Comparison of ENCODE assay signal across 10 mouse cellular contexts in the genomic region with DNA sequence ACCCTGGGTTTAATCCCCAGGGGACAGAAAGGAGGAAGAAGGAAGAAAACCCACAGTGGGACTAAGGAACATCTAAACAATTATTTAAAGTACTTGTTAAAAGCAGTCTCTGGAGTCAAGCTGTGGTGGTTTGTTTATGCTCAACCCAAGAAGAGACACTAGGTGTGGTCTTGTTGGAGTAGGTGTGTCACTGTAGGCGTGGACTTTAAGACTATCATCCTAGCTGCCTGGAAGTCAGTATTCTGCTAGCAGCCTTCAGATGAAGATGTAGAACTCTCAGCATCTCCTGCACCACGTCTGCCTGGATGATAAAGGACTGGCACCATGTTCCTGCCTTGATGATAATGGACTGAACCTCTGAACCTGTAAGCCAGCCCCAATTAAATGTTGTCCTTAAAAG. TPM values are rescaled to one million over a fixed set of nuclear protein-coding genes. Genes with fewer than 3 reads are reported as not detected.
DNase-seq lines count a peak whose midpoint lies in the region; ATAC-seq and TF ChIP-seq lines count a peak whose summit lies in the region.
"Not testable (repeated sequence)": the region's sequence is repeated elsewhere in the genome, so short reads cannot be mapped to it uniquely, and the experiment has no call there.
"Had no signal": no experiment of that assay in that cellular context is flagged by ENCODE, and none has a peak within 500 bp of the region (broad histone marks: within the 10 kb centered on the region; RNA-seq: fewer than 3 reads in every experiment).

No protein-coding gene starts in this region.

- H3K27ac ChIP-seq in CH12.LX (ENCODE audit: insufficient read depth, low read depth); bone marrow, adult 2 months (ENCODE audit: control insufficient read depth, insufficient read depth, low read depth, low read length, poor library complexity): not testable (repeated sequence)
- H3K27ac ChIP-seq in heart, embryonic 13.5 days (replicated peaks): peak overlapping the region; percentile 39; the same call in 1 of the 2 replicates
- H3K27ac ChIP-seq in liver, embryonic 13.5 days: peak overlapping the region; percentile 94

- DNase-seq in CH12.LX (ENCODE audit: extremely low read depth): peak; percentile 47
- DNase-seq in liver, embryonic 13.5 days: peak; percentile 67
- DNase-seq in spleen, postnatal 14 days (ENCODE audit: low spot score in 2 of 2): peak; percentile 18 to 31

- H3K9ac ChIP-seq in CH12.LX (ENCODE audit: insufficient read depth, low read depth); heart, embryonic 13.5 days: not testable (repeated sequence)
- peak overlapping the region; percentile 62 for H3K9ac ChIP-seq in liver, embryonic 13.5 days

- not testable (repeated sequence) for TF ChIP-seq RAD21 in CH12.LX (IDR thresholded peaks at IDR 0.05; ENCODE audit: low read depth, low read length)

- H3K4me2 ChIP-seq in CH12.LX (ENCODE audit: insufficient read depth, low read depth, poor library complexity, severe bottlenecking): peak overlapping the region; percentile 13; the same call in 1 of the 2 replicates
- peak overlapping the region; percentile 25; the same call in 1 of the 2 replicates for H3K4me2 ChIP-seq in heart, embryonic 13.5 days
- H3K4me2 ChIP-seq in liver, embryonic 13.5 days: peak overlapping the region; percentile 53

- peaks cover 5 to 18% of the 10 kb centered on the region in 2 experiments for H3K4me1 ChIP-seq in CH12.LX (ENCODE audit: control insufficient read depth in 1 of 2, insufficient read depth in 2 of 2)
- not testable (repeated sequence) for H3K4me1 ChIP-seq in bone marrow, adult 2 months (ENCODE audit: control insufficient read depth, insufficient read depth, low read length); heart, embryonic 13.5 days
- H3K4me1 ChIP-seq in erythroblast, embryonic 14.5 days (ENCODE audit: control insufficient read depth): peaks cover 46% of the 10 kb centered on the region
- H3K4me1 ChIP-seq in liver, embryonic 13.5 days (replicated peaks): peaks cover 29% of the 10 kb centered on the region

- H3K36me3 ChIP-seq in CH12.LX (replicated peaks in 1 of 2; ENCODE audit: control insufficient read depth in 1 of 2, insufficient read depth in 1 of 2, low read length in 1 of 2); heart, embryonic 13.5 days; liver, embryonic 13.5 days: not testable (repeated sequence)
- H3K36me3 ChIP-seq in erythroblast, embryonic 14.5 days (ENCODE audit: control insufficient read depth): peaks cover 29% of the 10 kb centered on the region

- WGBS in bone marrow, adult 2 months: 47% methylated on average over 2 of the region's 2 CpGs
- WGBS in heart, embryonic 13.5 days: 22% methylated on average over 2 of the region's 2 CpGs
- WGBS in liver, embryonic 13.5 days (ENCODE audit: insufficient replicate concordance): 15% methylated on average over 2 of the region's 2 CpGs

- in situ Hi-C loops in CH12.LX (cut with MboI; ENCODE audit: low pct_ligation_motif_present, low pct_unique_long_range_greater_than_20kb, low sequenced_read_pairs): not testable (repeated sequence)

- not testable (repeated sequence) for TF ChIP-seq CTCF in CH12.LX (conservative IDR thresholded peaks at IDR 0.05 in 1 of 2, IDR thresholded peaks at IDR 0.05 in 1 of 2; ENCODE audit: low read depth in 2 of 2, low read length in 2 of 2); bone marrow, adult 2 months (IDR thresholded peaks at IDR 0.05; ENCODE audit: control insufficient read depth, insufficient read depth, low read length)

- dilution Hi-C loops in CH12.LX (cut with MboI; ENCODE audit: extremely low pct_ligation_motif_present, extremely low pct_unique_long_range_greater_than_20kb, low sequenced_read_pairs): not testable (repeated sequence)

- not testable (repeated sequence) for H3K9me3 ChIP-seq in CH12.LX (replicated peaks; ENCODE audit: low read length); erythroblast, embryonic 14.5 days (ENCODE audit: control insufficient read depth, low read length); heart, embryonic 13.5 days; liver, embryonic 13.5 days (replicated peaks)

- not testable (repeated sequence) for H3K27me3 ChIP-seq in CH12.LX (replicated peaks); erythroblast, embryonic 14.5 days (ENCODE audit: control insufficient read depth); heart, embryonic 13.5 days (replicated peaks); liver, embryonic 13.5 days

- not testable (repeated sequence) for TF ChIP-seq POLR2A in CH12.LX (IDR thresholded peaks at IDR 0.05; ENCODE audit: low read depth, low read length)
- TF ChIP-seq POLR2A in bone marrow, adult 2 months (IDR thresholded peaks at IDR 0.05; ENCODE audit: borderline replicate concordance, control insufficient read depth, low read depth, low read length): peak; percentile 39; the same call in 1 of the 2 replicates

- peak; percentile 56; the same call in 1 of the 2 replicates for ATAC-seq in heart, embryonic 13.5 days (ENCODE audit: extremely low read depth, insufficient number of reproducible peaks, low FRiP score, low TSS enrichment)
- ATAC-seq in liver, embryonic 13.5 days (ENCODE audit: low read depth): peak; percentile 85
- ATAC-seq in megakaryocyte progenitor cell, adult 5-6 weeks (replicated peaks; ENCODE audit: poor library complexity): 0 out of 2 replicates have a peak, but pooled peaks have one; percentile 18

- not testable (repeated sequence) for H3K79me2 ChIP-seq in CH12.LX (replicated peaks; ENCODE audit: control insufficient read depth, extremely low read depth, insufficient read depth, poor library complexity, severe bottlenecking)

- TF ChIP-seq EP300 in CH12.LX (IDR thresholded peaks at IDR 0.05; ENCODE audit: low read length): not testable (repeated sequence)

- not testable (repeated sequence) for H3K4me3 ChIP-seq in CH12.LX (replicated peaks in 1 of 3; ENCODE audit: low read depth in 2 of 3, low read length in 2 of 3, poor library complexity in 1 of 3); bone marrow, adult 2 months (replicated peaks; ENCODE audit: control insufficient read depth, low read depth, low read length)
- H3K4me3 ChIP-seq in erythroblast, embryonic 14.5 days (replicated peaks): peak overlapping the region; percentile 65
- peak overlapping the region; percentile 18 for H3K4me3 ChIP-seq in heart, embryonic 13.5 days
- peak overlapping the region; percentile 54 for H3K4me3 ChIP-seq in liver, embryonic 13.5 days (replicated peaks)

RNA-seq across cellular contexts. Expression of gene Dnajb4, which starts 12.9 kb away (rescaled TPM):
- 11.7 and 14.9 TPM in 2 replicates for total RNA-seq in CH12.LX (2012; rRNA removed)
- total RNA-seq in CH12.LX (2014; rRNA removed): 26.4 and 30.0 TPM in 2 replicates
- polyA plus RNA-seq in CH12.LX (2012; ENCODE audit: insufficient read length, low read depth): 17.7 and 19.5 TPM in 2 replicates
- polyA plus RNA-seq in bone marrow, adult 2 months (2011; ENCODE audit: insufficient read depth, insufficient read length, low replicate concordance, missing spikeins): 25.3 and 37.8 TPM in 2 replicates
- 0.78 and 0.87 TPM in 2 replicates for polyA plus RNA-seq in erythroblast, embryonic 14.5 days (2012)
- 38.3 and 47.6 TPM in 2 replicates for polyA plus RNA-seq in heart, embryonic 13.5 days (2015; fragmentation: Nextera tagmentation; extraction: Ambion mirVana)
- polyA plus RNA-seq in liver, embryonic 13.5 days (2015; fragmentation: Nextera tagmentation; extraction: Ambion mirVana): 35.2 and 46.3 TPM in 2 replicates
- total RNA-seq in megakaryocyte progenitor cell, adult 5-6 weeks (2015): 37.8 and 37.9 TPM in 2 replicates
- total RNA-seq in megakaryocyte progenitor cell, adult 5-6 weeks (2017): 39.3 and 43.5 TPM in 2 replicates

RNA-seq across cellular contexts. Expression of gene Fubp1, which starts 13.0 kb away (rescaled TPM):
- total RNA-seq in CH12.LX (2012; rRNA removed) (214 and 306 TPM in 2 replicates), CH12.LX (2014; rRNA removed) (333 and 398 TPM in 2 replicates)
- polyA plus RNA-seq in CH12.LX (2012; ENCODE audit: insufficient read length, low read depth): 224 and 237 TPM in 2 replicates
- 47.1 and 78.2 TPM in 2 replicates for polyA plus RNA-seq in bone marrow, adult 2 months (2011; ENCODE audit: insufficient read depth, insufficient read length, low replicate concordance, missing spikeins)
- 27.0 and 29.1 TPM in 2 replicates for polyA plus RNA-seq in erythroblast, embryonic 14.5 days (2012)
- 118 and 128 TPM in 2 replicates for polyA plus RNA-seq in heart, embryonic 13.5 days (2015; fragmentation: Nextera tagmentation; extraction: Ambion mirVana)
- 99.4 and 128 TPM in 2 replicates for polyA plus RNA-seq in liver, embryonic 13.5 days (2015; fragmentation: Nextera tagmentation; extraction: Ambion mirVana)
- total RNA-seq in megakaryocyte progenitor cell, adult 5-6 weeks (2015): 149 and 188 TPM in 2 replicates
- 204 and 275 TPM in 2 replicates for total RNA-seq in megakaryocyte progenitor cell, adult 5-6 weeks (2017)

RNA-seq across cellular contexts. Expression of gene Gipc2, which starts 31.2 kb away (rescaled TPM):
- total RNA-seq in CH12.LX (2012; rRNA removed) (0.38 TPM in 1 of 2 replicates, not detected in the other), CH12.LX (2014; rRNA removed) (0.24 TPM in 1 of 2 replicates, not detected in the other)
- polyA plus RNA-seq in CH12.LX (2012; ENCODE audit: insufficient read length, low read depth): 1.2 and 1.7 TPM in 2 replicates
- 4.1 TPM in 1 of 2 replicates, not detected in the other for polyA plus RNA-seq in bone marrow, adult 2 months (2011; ENCODE audit: insufficient read depth, insufficient read length, low replicate concordance, missing spikeins)
- not detected in 2 replicates for polyA plus RNA-seq in erythroblast, embryonic 14.5 days (2012)
- 3.2 and 4.6 TPM in 2 replicates for polyA plus RNA-seq in heart, embryonic 13.5 days (2015; fragmentation: Nextera tagmentation; extraction: Ambion mirVana)
- 12.3 and 21.0 TPM in 2 replicates for polyA plus RNA-seq in liver, embryonic 13.5 days (2015; fragmentation: Nextera tagmentation; extraction: Ambion mirVana)
- 0.22 TPM in 1 of 2 replicates, not detected in the other for total RNA-seq in megakaryocyte progenitor cell, adult 5-6 weeks (2015)
- not detected in 2 replicates for total RNA-seq in megakaryocyte progenitor cell, adult 5-6 weeks (2017)
- total RNA-seq: granulocyte monocyte progenitor cell, adult 5-6 weeks; hematopoietic stem cell, adult 5-6 weeks had no signal
- polyA plus RNA-seq: inflammation-experienced regulatory T-cells, adult 6 months had no signal

Comparison
In these comparisons a context has a peak if more than half of its experiments do, and no peak if none do; other contexts are left out.
1. ATAC-seq: peak in every context shown above with its lines; median percentile 85 in liver, embryonic 13.5 days; 56 in heart, embryonic 13.5 days; 18 in megakaryocyte progenitor cell, adult 5-6 weeks.
2. RNA of gene Dnajb4, which starts 12.9 kb away (polyA plus RNA-seq): 38.3 to 47.6 TPM in heart, embryonic 13.5 days, 35.2 to 46.3 TPM in liver, embryonic 13.5 days, 25.3 to 37.8 TPM in bone marrow, adult 2 months and 17.7 to 19.5 TPM in CH12.LX; 0.78 to 0.87 TPM in erythroblast, embryonic 14.5 days; every median in the first group is over 10 times any median in the second.
3. Peak in every context shown above with its lines, with median percentiles within 50 percentile points of each other: DNase-seq and H3K4me2 ChIP-seq.